Mouse (Mus musculus): ENCODE measurements at regions not wholly inside any gene's neighbourhood (a gene's known extent, or its start where the extent isn't known, plus 50 kb on each side); places are given as distances from the start of the nearest gene placed in this dataset.

GRCm38 (mm10) chr14:18511094-18511493 lies 179.4 kb upstream of the Ube2e1 start:
- ATAC-seq (ENCODE audit: low FRiP score) (no peak), DNase-seq (ENCODE audit: low spot score) (no peak)
- H3K9me3 ChIP-seq (ENCODE audit: control insufficient read depth, low read length), result no peaks in the 10 kb centered on the region
- no peaks in the 10 kb centered on the region for H3K4me1 ChIP-seq (replicated peaks; ENCODE audit: control insufficient read depth, insufficient read depth, low read length)
- H3K27ac ChIP-seq (ENCODE audit: low read depth, low read length), result no peak overlapping the region
- no peak overlapping the region for H3K4me3 ChIP-seq (ENCODE audit: low read depth, low read length)
- no peaks in the 10 kb centered on the region for H3K36me3 ChIP-seq (ENCODE audit: control insufficient read depth, insufficient read depth, low read length)
- no peak overlapping the region for H3K9ac ChIP-seq (ENCODE audit: low read depth, low read length)
- H3K27me3 ChIP-seq (ENCODE audit: control insufficient read depth, insufficient read depth, low read length), result no peaks in the 10 kb centered on the region
- no peak overlapping the region for H3K4me2 ChIP-seq (replicated peaks; ENCODE audit: low read depth, low read length)

DNA sequence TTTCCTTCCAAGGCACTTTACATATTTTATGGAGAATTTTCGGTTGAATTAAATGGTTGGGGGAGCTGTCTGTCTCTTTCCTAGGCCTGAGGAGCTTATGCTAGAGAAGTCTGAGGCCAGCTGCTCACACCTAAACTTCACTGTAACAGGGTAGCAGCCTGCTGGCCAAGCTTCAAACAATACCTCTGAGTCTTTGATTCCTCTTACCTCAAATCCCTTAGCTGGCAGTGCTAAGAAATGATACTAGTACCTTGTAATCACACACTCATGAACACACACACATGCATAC lies 176.6 kb upstream of the Ube2e1 start:
- no peak for ATAC-seq (ENCODE audit: low FRiP score)
- Histone ChIP-seq H3K9ac (ENCODE audit: low read depth, low read length) (no peak overlapping the region), H3K4me1 (replicated peaks; ENCODE audit: control insufficient read depth, insufficient read depth, low read length) (no peaks in the 10 kb centered on the region), H3K9me3 (ENCODE audit: control insufficient read depth, low read length) (no peaks in the 10 kb centered on the region), H3K36me3 (ENCODE audit: control insufficient read depth, insufficient read depth, low read length) (no peaks in the 10 kb centered on the region), H3K27me3 (ENCODE audit: control insufficient read depth, insufficient read depth, low read length) (no peaks in the 10 kb centered on the region), H3K4me2 (replicated peaks; ENCODE audit: low read depth, low read length) (no peak overlapping the region), H3K4me3 (ENCODE audit: low read depth, low read length) (no peak overlapping the region), H3K27ac (ENCODE audit: low read depth, low read length) (no peak overlapping the region)
- no peak for DNase-seq (ENCODE audit: low spot score)
- WGBS, result 60% methylated on average over 1 of the region's 1 CpGs

DNA sequence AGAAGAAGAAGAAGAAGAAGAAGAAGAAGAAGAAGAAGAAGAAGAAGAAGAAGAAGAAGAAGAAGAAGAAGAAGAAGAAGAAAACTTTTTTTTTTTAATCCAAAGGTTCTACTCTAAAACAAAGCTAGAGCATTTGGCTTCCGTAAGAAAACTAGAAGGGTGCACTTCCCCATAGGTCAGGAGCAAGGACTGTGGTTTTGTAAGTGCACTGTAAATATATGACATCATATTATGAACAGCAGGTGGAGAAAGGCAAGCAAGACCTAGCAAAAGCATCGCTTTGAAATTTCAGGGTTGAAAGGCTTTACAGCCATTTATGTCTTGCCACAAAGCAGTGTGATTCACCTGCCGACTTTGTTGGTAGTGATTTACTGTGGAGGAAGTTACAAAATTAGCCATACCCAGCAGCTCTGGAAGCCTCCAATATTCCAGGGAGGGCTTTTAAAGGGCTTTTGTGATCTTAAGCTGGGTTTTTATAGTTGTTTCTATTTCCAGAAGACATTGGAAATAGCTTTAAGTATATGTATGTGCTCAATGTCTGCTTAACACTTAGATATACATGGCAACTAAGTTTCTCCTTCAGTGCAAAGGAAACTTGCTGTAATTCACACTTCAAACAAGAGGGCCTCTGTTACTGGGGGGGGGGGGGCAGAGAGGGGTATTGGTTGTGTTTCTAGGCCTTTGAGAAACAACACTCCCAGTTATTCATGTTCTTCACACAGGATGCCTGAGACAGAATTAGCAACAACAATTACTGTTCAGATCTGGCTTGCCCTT lies 176.1 kb upstream of the Ube2e1 start:
- DNase-seq (ENCODE audit: low spot score) (no peak), ATAC-seq (ENCODE audit: low FRiP score) (no peak)
- Histone ChIP-seq H3K4me3 (ENCODE audit: low read depth, low read length) (no peak overlapping the region), H3K4me2 (replicated peaks; ENCODE audit: low read depth, low read length) (no peak overlapping the region), H3K4me1 (replicated peaks; ENCODE audit: control insufficient read depth, insufficient read depth, low read length) (no peaks in the 10 kb centered on the region), H3K27ac (ENCODE audit: low read depth, low read length) (no peak overlapping the region), H3K27me3 (ENCODE audit: control insufficient read depth, insufficient read depth, low read length) (no peaks in the 10 kb centered on the region), H3K36me3 (ENCODE audit: control insufficient read depth, insufficient read depth, low read length) (no peaks in the 10 kb centered on the region), H3K9me3 (ENCODE audit: control insufficient read depth, low read length) (no peaks in the 10 kb centered on the region), H3K9ac (ENCODE audit: low read depth, low read length) (no peak overlapping the region)
- 89% methylated on average over 3 of the region's 3 CpGs for WGBS

- H3K9me3 ChIP-seq (ENCODE audit: control insufficient read depth, low read length), result no peaks in the 10 kb centered on the region
- no peaks in the 10 kb centered on the region for H3K4me1 ChIP-seq (replicated peaks; ENCODE audit: control insufficient read depth, insufficient read depth, low read length)
- H3K4me2 ChIP-seq (replicated peaks; ENCODE audit: low read depth, low read length), result no peak overlapping the region
- 82% methylated on average over 4 of the region's 4 CpGs for WGBS
- DNase-seq (ENCODE audit: low spot score) (peak; percentile 29), ATAC-seq (ENCODE audit: low FRiP score) (no peak)
- H3K36me3 ChIP-seq (ENCODE audit: control insufficient read depth, insufficient read depth, low read length), result no peaks in the 10 kb centered on the region
- no peak overlapping the region for H3K4me3 ChIP-seq (ENCODE audit: low read depth, low read length)
- no peak overlapping the region for H3K9ac ChIP-seq (ENCODE audit: low read depth, low read length)
- H3K27me3 ChIP-seq (ENCODE audit: control insufficient read depth, insufficient read depth, low read length), result no peaks in the 10 kb centered on the region
- H3K27ac ChIP-seq (ENCODE audit: low read depth, low read length), result no peak overlapping the region
Observed at GRCm38 (mm10) chr14:18506168-18506567, 174.5 kb upstream of the Ube2e1 start.

- Histone ChIP-seq H3K4me1 (replicated peaks; ENCODE audit: control insufficient read depth, insufficient read depth, low read length) (no peaks in the 10 kb centered on the region), H3K27ac (ENCODE audit: low read depth, low read length) (no peak overlapping the region), H3K4me3 (ENCODE audit: low read depth, low read length) (no peak overlapping the region), H3K4me2 (replicated peaks; ENCODE audit: low read depth, low read length) (no peak overlapping the region), H3K9me3 (ENCODE audit: control insufficient read depth, low read length) (no peaks in the 10 kb centered on the region), H3K27me3 (ENCODE audit: control insufficient read depth, insufficient read depth, low read length) (no peaks in the 10 kb centered on the region), H3K36me3 (ENCODE audit: control insufficient read depth, insufficient read depth, low read length) (no peaks in the 10 kb centered on the region), H3K9ac (ENCODE audit: low read depth, low read length) (no peak overlapping the region)
- ATAC-seq (ENCODE audit: low FRiP score) (no peak), DNase-seq (ENCODE audit: low spot score) (no peak)
Observed at GRCm38 (mm10) chr14:18500249-18500832, 168.7 kb upstream of the Ube2e1 start.

DNA sequence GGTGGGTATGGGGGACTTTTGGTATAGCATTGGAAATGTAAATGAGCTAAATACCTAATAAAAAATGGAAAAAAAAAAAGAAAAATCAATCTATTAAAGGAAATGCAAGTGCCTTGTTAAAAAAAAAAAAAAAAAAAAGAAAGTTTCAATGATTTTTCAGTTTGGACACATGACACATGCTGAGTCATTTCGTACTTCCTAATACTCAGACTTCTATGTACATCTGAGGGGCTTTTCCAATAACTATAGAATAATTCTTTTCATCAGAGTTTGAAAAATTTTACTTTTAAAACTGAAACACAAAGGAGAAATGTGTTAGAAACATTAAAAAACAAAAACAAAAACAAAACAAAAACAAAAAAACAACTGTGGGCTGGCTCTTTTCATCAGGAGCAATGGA lies 162.4 kb upstream of the Ube2e1 start:
- ATAC-seq (ENCODE audit: low FRiP score) (no peak), DNase-seq (ENCODE audit: low spot score) (no peak)
- WGBS, result 96% methylated on average over 1 of the region's 1 CpGs
- no peak overlapping the region for H3K27ac ChIP-seq (ENCODE audit: low read depth, low read length)
- no peaks in the 10 kb centered on the region for H3K9me3 ChIP-seq (ENCODE audit: control insufficient read depth, low read length)
- no peak overlapping the region for H3K9ac ChIP-seq (ENCODE audit: low read depth, low read length)
- H3K36me3 ChIP-seq (ENCODE audit: control insufficient read depth, insufficient read depth, low read length), result no peaks in the 10 kb centered on the region
- no peaks in the 10 kb centered on the region for H3K4me1 ChIP-seq (replicated peaks; ENCODE audit: control insufficient read depth, insufficient read depth, low read length)
- no peak overlapping the region for H3K4me2 ChIP-seq (replicated peaks; ENCODE audit: low read depth, low read length)
- H3K4me3 ChIP-seq (ENCODE audit: low read depth, low read length), result no peak overlapping the region
- no peaks in the 10 kb centered on the region for H3K27me3 ChIP-seq (ENCODE audit: control insufficient read depth, insufficient read depth, low read length)

GRCm38 (mm10) chr14:18486132-18486800 lies 154.6 kb upstream of the Ube2e1 start:
- no peak overlapping the region for H3K4me3 ChIP-seq (ENCODE audit: low read depth, low read length)
- no peaks in the 10 kb centered on the region for H3K36me3 ChIP-seq (ENCODE audit: control insufficient read depth, insufficient read depth, low read length)
- no peak overlapping the region for H3K9ac ChIP-seq (ENCODE audit: low read depth, low read length)
- no peak overlapping the region for H3K27ac ChIP-seq (ENCODE audit: low read depth, low read length)
- ATAC-seq (ENCODE audit: low FRiP score), result no peak
- no peak overlapping the region for H3K4me2 ChIP-seq (replicated peaks; ENCODE audit: low read depth, low read length)
- H3K4me1 ChIP-seq (replicated peaks; ENCODE audit: control insufficient read depth, insufficient read depth, low read length), result no peaks in the 10 kb centered on the region
- WGBS, result 55% methylated on average over 4 of the region's 4 CpGs
- H3K9me3 ChIP-seq (ENCODE audit: control insufficient read depth, low read length), result no peaks in the 10 kb centered on the region
- no peak for DNase-seq (ENCODE audit: low spot score)
- no peaks in the 10 kb centered on the region for H3K27me3 ChIP-seq (ENCODE audit: control insufficient read depth, insufficient read depth, low read length)

GRCm38 (mm10) chr14:18485526-18485925 lies 153.9 kb upstream of the Ube2e1 start:
- H3K4me2 ChIP-seq (replicated peaks; ENCODE audit: low read depth, low read length), result no peak overlapping the region
- H3K9me3 ChIP-seq (ENCODE audit: control insufficient read depth, low read length), result no peaks in the 10 kb centered on the region
- H3K36me3 ChIP-seq (ENCODE audit: control insufficient read depth, insufficient read depth, low read length), result no peaks in the 10 kb centered on the region
- ATAC-seq (ENCODE audit: low FRiP score), result no peak
- no peaks in the 10 kb centered on the region for H3K27me3 ChIP-seq (ENCODE audit: control insufficient read depth, insufficient read depth, low read length)
- H3K4me1 ChIP-seq (replicated peaks; ENCODE audit: control insufficient read depth, insufficient read depth, low read length), result no peaks in the 10 kb centered on the region
- H3K27ac ChIP-seq (ENCODE audit: low read depth, low read length), result no peak overlapping the region
- DNase-seq (ENCODE audit: low spot score), result no peak
- H3K9ac ChIP-seq (ENCODE audit: low read depth, low read length), result no peak overlapping the region
- no peak overlapping the region for H3K4me3 ChIP-seq (ENCODE audit: low read depth, low read length)

GRCm38 (mm10) chr14:18476795-18477320 lies 145.2 kb upstream of the Ube2e1 start:
- H3K27me3 ChIP-seq (ENCODE audit: control insufficient read depth, insufficient read depth, low read length), result no peaks in the 10 kb centered on the region
- DNase-seq (ENCODE audit: low spot score), result no peak
- no peak overlapping the region for H3K4me2 ChIP-seq (replicated peaks; ENCODE audit: low read depth, low read length)
- no peak overlapping the region for H3K9ac ChIP-seq (ENCODE audit: low read depth, low read length)
- no peaks in the 10 kb centered on the region for H3K36me3 ChIP-seq (ENCODE audit: control insufficient read depth, insufficient read depth, low read length)
- H3K27ac ChIP-seq (ENCODE audit: low read depth, low read length), result no peak overlapping the region
- no peaks in the 10 kb centered on the region for H3K9me3 ChIP-seq (ENCODE audit: control insufficient read depth, low read length)
- H3K4me1 ChIP-seq (replicated peaks; ENCODE audit: control insufficient read depth, insufficient read depth, low read length), result no peaks in the 10 kb centered on the region
- WGBS, result 92% methylated on average over 3 of the region's 3 CpGs
- no peak overlapping the region for H3K4me3 ChIP-seq (ENCODE audit: low read depth, low read length)
- ATAC-seq (ENCODE audit: low FRiP score), result no peak

Measured in hindbrain, embryonic 11.5 days (tissue).